Mouse (Mus musculus): Measurements from ENCODE around the gene Supt5. TPM values are rescaled to one million over a fixed set of nuclear protein-coding genes. Genes with fewer than 3 reads are reported as not detected.
A peak's percentile ranks its signal among the peaks of the same experiment; 100 is the strongest.

Supt5 gene
- total RNA-seq, 2 experiments from 2014 or later = 60.0 to 60.1 TPM

- peak; percentile 98 for DNase-seq
- intact Hi-C loops (cut with DNase I; ENCODE audit: low total_unique reads) = no loop called here
Measured at GRCm38 (mm10) chr7:28311926-28312543, 26.5 kb downstream of the Supt5 start, which contains the start of gene Timm50. Gene Timm50 (minus strand): TSS chr7:28312072.

DNA sequence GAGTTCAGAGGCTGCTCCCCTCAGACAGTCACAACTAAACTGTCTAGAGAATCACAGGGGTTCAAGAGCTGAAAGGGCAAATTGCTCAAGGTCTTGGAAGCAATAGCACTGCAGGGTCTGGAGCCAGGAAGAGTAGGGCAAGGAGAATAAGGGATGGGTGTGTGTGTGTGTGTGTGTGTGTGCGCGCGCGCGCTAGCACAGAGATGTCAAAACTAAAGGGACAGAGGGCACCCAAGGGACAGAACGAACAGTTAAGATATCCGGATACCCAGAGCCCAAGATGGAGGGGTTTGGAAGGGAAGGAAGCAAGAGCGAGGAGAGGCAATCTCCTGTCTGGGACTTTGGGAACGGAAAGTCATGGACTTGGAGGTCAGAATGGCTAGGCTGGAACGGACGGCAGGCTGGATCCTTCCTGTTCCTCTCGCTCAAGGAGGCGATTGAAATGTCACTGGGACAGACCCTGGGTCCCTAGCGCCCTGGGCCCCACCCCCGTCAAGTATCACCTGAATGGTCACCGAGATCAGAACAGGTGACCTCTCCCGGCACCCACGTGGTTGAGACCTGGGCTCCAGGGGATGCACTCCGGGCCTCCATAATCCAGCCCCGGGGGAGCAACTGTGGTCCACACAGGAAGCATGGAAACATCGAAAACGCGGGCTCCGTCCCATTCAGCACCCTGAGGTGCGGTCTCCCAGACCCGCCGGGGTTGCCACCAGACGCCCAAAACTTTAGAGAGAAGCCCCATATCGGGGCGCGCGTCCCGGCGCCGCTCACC, 27.2 kb downstream of the Supt5 start:
- DNase-seq = no peak

GRCm38 (mm10) chr7:28309737-28310136, 28.8 kb downstream of the Supt5 start:
- DNase-seq = no peak
- intact Hi-C loops (cut with DNase I; ENCODE audit: low total_unique reads) = loop anchor here (10.0 kb wide), 1 partner anchor 95 kb away; no protein-coding TSS in a partner anchor

More for the DNA sequence above, 27.2 kb downstream of the Supt5 start:
- intact Hi-C loops (cut with DNase I; ENCODE audit: low total_unique reads) = no loop called here

DNA sequence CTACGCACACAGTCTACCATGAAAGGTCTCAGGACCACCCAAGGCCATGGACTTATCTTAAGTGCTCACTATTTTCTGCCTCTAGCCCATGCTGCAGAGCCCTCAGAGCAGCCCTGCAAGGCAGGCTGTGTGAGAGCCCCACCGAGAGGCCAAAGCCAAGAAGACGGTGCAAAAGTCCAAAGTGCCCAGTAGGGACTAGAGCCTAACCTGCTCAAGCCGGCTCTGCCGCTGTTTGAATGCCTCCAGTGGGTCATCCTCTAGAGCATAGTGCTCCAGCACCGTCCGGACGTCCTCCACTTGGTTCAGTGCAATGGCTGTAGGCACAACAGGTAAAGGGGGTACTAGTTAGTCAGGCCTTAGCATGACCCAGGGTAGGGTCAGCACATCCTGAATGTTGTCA, 32.3 kb downstream of the Supt5 start:
- intact Hi-C loops (cut with DNase I; ENCODE audit: low total_unique reads) = loop anchor here (10.0 kb wide), 1 partner anchor 91 kb away; no protein-coding TSS in a partner anchor
- no peak for DNase-seq

DNA sequence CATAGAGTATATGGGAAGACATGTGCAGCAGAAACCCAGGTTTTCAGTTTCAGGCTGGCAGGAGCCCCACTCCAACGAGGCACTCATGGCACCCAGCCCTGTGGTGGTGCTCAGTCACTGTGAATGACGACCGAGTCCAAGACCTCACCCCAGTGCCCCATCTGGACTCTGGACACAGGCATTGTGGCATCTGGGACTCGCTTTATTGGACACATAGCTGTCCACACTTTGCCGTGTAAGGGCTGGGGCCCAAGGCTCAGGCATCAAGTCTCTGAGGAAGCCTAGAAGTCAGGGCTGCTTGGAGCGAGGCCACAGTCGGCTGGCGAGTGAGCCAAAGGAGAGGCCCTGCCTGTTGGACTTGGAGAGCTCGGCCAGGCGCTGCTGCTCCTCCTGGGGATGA, 32.9 kb downstream of the Supt5 start:
- intact Hi-C loops (cut with DNase I; ENCODE audit: low total_unique reads) = loop anchor here (10.0 kb wide), 1 partner anchor 91 kb away; no protein-coding TSS in a partner anchor

GRCm38 (mm10) chr7:28301616-28302433, 36.7 kb downstream of the Supt5 start, which contains the start of gene Dll3:
Gene Dll3 (minus strand): TSS chr7:28302238.
- peak; percentile 47 for DNase-seq

More for the DNA sequence above, 32.9 kb downstream of the Supt5 start:
- no peak for DNase-seq

GRCm38 (mm10) chr7:28298837-28299625, 39.5 kb downstream of the Supt5 start:
- intact Hi-C loops (cut with DNase I; ENCODE audit: low total_unique reads) = no loop called here
- DNase-seq = peak; percentile 27

More at GRCm38 (mm10) chr7:28301616-28302433, 36.7 kb downstream of the Supt5 start, which contains the start of gene Dll3:
- intact Hi-C loops (cut with DNase I; ENCODE audit: low total_unique reads) = loop anchor here (5.0 to 10.0 kb wide), 2 partner anchors 87 to 155 kb away; no protein-coding TSS in a partner anchor

- intact Hi-C loops (cut with DNase I; ENCODE audit: low total_unique reads) = no loop called here
- peak; percentile 66 for DNase-seq
Measured at GRCm38 (mm10) chr7:28294481-28294880, 44.1 kb downstream of the Supt5 start.

DNA sequence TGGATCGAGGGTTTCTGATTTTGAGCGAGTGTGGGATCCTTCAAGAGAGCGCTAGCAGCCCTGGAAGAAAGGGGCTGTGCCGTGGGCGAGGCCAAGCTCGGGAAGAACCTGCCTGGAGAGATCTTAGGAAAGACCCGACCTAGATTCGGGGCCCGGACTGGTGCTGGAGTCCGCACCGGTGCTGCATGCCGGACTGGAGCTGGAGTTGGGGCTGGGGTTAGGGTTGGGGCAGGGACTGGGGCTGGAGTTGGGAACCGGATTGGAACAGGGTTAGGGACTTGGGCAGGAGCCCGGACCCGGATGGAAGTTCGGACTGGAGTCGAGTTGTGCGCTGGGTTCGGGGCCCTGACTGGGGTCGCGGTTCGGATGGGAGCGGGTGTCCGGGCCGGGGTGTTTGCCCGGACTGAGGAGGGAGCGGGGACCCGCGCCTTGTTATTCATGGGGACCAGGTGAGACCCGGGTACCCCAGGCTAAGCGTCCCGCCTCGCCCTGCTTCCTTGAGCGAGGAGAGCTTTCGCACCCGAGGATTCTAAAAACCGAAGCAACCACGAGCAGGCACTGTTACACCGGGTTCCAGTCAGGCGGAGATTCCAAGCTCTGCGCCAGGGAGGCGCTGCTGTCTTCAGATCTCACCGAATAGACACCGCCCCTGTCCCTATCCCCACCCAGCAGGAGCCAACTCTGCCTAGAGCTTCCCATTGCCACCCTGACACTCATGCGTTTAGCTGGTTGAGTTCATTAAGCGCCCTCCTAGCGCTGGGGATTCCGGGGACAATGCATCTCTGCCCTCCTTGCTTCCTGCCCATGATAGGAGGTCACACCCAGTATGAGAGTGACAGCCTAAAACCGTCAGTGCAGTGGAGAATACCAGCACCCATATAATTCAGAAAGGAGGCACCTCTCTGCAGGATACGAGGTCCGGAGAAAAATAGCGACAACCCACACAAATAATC, 47.6 kb downstream of the Supt5 start, which contains the start of gene Selenov:
Gene Selenov (minus strand): TSS at position 549 of the 953 bp plus-strand sequence.
- no peak for DNase-seq
- intact Hi-C loops (cut with DNase I; ENCODE audit: low total_unique reads) = no loop called here

GRCm38 (mm10) chr7:28290165-28290564, 48.4 kb downstream of the Supt5 start:
- no peak for DNase-seq
- intact Hi-C loops (cut with DNase I; ENCODE audit: low total_unique reads) = no loop called here

- intact Hi-C loops (cut with DNase I; ENCODE audit: low total_unique reads) = no loop called here
- DNase-seq = no peak
Measured at GRCm38 (mm10) chr7:28280630-28281029, 57.9 kb downstream of the Supt5 start.

DNA sequence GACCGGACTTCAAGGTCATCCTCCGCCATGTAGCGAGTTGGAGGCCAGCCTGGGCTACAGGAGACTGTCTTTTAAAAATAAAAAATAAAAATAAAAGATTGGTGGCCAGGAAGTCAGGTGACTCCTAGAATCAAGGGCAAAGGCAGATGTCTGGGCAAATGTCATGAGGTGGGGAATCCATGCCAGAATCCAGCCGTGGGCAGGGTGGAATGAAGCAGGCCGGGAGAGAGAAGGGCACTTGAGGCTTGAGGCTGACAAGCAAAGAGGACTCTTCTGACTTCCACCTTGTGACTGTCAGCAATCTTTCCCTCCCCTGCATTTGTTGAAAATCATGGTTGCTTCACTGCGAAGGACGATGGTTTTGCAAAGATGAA, 60.3 kb downstream of the Supt5 start:
- DNase-seq = no peak

DNA sequence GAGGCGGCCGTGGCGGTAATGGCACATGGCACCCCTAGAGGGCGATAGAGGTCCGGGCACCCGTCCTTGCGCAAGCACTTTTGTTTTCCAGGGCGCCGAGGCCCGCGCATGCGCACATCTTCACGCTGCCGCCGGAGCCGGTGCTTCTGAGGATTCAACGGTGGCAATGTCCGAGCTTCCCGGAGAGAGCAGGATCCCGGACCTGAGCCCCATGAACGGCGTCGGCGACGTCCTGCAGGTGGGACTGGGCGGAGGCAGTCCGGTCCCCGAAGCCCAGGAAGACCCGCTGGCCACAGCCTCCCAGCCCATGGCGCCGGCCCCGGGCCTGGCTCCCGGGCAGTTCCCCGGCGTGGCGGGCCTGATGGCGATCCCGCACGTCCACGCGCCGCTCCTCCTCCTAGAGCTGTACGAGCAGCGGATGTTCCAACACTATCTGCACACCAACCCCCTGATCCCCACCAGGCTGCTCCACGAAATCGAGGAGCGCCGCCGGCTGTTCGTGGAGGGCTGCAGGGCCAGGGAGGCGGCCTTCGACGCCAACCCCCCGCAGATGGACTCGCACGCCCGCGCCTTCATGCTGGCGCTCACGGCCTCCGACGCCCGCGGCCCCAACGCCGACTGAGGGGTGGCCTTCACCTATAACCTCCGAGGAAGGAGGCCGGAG, 60.8 kb downstream of the Supt5 start, which contains the start of gene Eid2b:
Gene Eid2b (plus strand): TSS at position 125 of the 664 bp plus-strand sequence.
- intact Hi-C loops (cut with DNase I; ENCODE audit: low total_unique reads) = no loop called here
- peak; percentile 94 for DNase-seq

More for the DNA sequence above, 60.3 kb downstream of the Supt5 start:
- intact Hi-C loops (cut with DNase I; ENCODE audit: low total_unique reads) = no loop called here

- intact Hi-C loops (cut with DNase I; ENCODE audit: low total_unique reads) = no loop called here
- DNase-seq = no peak
Measured at GRCm38 (mm10) chr7:28277237-28277614, 61.3 kb downstream of the Supt5 start.

DNA sequence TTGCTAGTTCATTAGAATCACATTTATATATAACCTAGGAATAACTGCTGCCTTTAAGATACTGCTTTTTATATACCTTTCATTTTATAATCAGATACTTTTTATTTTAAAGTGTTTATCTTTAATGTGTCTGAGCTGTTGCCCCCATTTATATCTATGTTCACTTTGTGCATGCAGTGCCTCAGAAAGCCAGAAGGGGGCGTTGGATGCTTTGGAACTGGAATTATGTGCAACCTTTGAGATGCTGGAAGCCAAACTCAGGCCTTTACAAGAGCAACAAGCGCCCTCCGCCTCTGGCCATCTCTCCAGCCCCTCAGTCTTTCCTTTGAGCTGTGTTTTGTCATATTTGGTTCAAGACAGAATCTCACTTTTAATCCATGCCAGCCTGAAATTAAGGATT, 66.8 kb downstream of the Supt5 start:
- no peak for DNase-seq
- intact Hi-C loops (cut with DNase I; ENCODE audit: low total_unique reads) = no loop called here

DNA sequence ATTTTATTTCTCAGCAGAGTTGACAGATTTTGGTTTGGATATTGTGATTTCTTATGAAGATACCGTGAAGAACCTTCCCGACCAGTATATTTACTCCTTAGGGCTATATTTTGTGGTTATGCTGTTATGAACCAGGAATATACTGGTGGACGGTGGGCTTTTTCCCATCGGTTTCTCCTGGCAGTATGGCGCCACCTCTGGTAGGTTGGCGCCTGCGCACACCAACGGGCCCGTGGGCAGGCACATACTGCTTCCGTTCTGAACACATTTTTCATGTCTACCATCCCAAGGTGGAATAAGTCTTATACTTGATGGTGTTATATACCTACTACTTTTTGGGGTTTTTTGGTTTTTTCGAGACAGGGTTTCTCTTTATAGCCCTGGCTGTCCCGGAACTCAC, 69.2 kb downstream of the Supt5 start:
- no peak for DNase-seq
- intact Hi-C loops (cut with DNase I; ENCODE audit: low total_unique reads) = no loop called here

GRCm38 (mm10) chr7:28268576-28268975, 70.0 kb downstream of the Supt5 start:
- intact Hi-C loops (cut with DNase I; ENCODE audit: low total_unique reads) = no loop called here
- DNase-seq = no peak
